Mouse (Mus musculus) embryo, embryonic 9.5 days (tissue): ENCODE measurements at regions not wholly inside any gene's neighbourhood (a gene's known extent, or its start where the extent isn't known, plus 50 kb on each side); places are given as distances from the start of the nearest gene placed in this dataset.

Experiments used
- DNase-seq: peaks from one replicate; pipeline ENCODE4 v3.0.0-alpha.2; 2017; ENCODE audit errors: extremely low spot score

- no peak for DNase-seq
These were observed 437.8 kb downstream of the Adam3 start for GRCm38 (mm10) chr8:24287861-24288260.

- no peak for DNase-seq
These were observed 440.7 kb downstream of the Adam3 start for GRCm38 (mm10) chr8:24284966-24285365.

GRCm38 (mm10) chr8:24283901-24284405 lies 441.7 kb downstream of the Adam3 start:
- DNase-seq: no peak

- DNase-seq: no peak
These were observed 445.4 kb downstream of the Adam3 start for GRCm38 (mm10) chr8:24280296-24280695.

GRCm38 (mm10) chr8:24278391-24278790 lies 447.3 kb downstream of the Adam3 start:
- DNase-seq: no peak

GRCm38 (mm10) chr8:24261359-24261758 lies 464.3 kb downstream of the Adam3 start:
- no peak for DNase-seq

- DNase-seq: no peak
These were observed 467.0 kb downstream of the Adam3 start for GRCm38 (mm10) chr8:24258622-24259021.

GRCm38 (mm10) chr8:24242211-24242610 lies 483.4 kb downstream of the Adam3 start:
- no peak for DNase-seq

- DNase-seq: peak; percentile 4
These were observed 485.3 kb downstream of the Adam3 start for GRCm38 (mm10) chr8:24240211-24240983.

- DNase-seq: no peak
These were observed 490.7 kb downstream of the Adam3 start for GRCm38 (mm10) chr8:24234981-24235380.

- DNase-seq: no peak
These were observed 497.5 kb downstream of the Adam3 start for GRCm38 (mm10) chr8:24228148-24228547.

GRCm38 (mm10) chr8:24227331-24228072 lies 498.1 kb downstream of the Adam3 start:
- no peak for DNase-seq

- no peak for DNase-seq
These were observed 505.4 kb downstream of the Adam3 start for GRCm38 (mm10) chr8:24220222-24220621.

GRCm38 (mm10) chr8:24216655-24217054 lies 509.0 kb downstream of the Adam3 start:
- DNase-seq: no peak

GRCm38 (mm10) chr8:24215510-24216138 lies 510.0 kb downstream of the Adam3 start:
- DNase-seq: no peak

- DNase-seq: no peak
These were observed 511.3 kb downstream of the Adam3 start for GRCm38 (mm10) chr8:24214315-24214714.

- DNase-seq: no peak
These were observed 513.1 kb downstream of the Adam3 start for GRCm38 (mm10) chr8:24212216-24213200.

GRCm38 (mm10) chr8:24211091-24211490 lies 514.6 kb downstream of the Adam3 start:
- no peak for DNase-seq
